Mouse (Mus musculus) granulocyte monocyte progenitor cell, adult 5-6 weeks (primary cell): ENCODE measurements around the gene Ciz1. TPM values are rescaled to one million over a fixed set of nuclear protein-coding genes. Genes with fewer than 3 reads are reported as not detected.

Source experiments
- ATAC-seq: replicated peaks from 2 replicates; pipeline ENCODE4 v1.8.0; 2016; ENCODE audit warnings: mild to moderate bottlenecking, moderate TSS enrichment, inconsistent platforms; ENCODE audit not compliant: poor library complexity, severe bottlenecking
- total RNA-seq, 2 experiments: library from RNA; stranded (forward) in 1 of 2; stranded (reverse) in 1 of 2; fragments of 200-712, 200-1000 nt in 1 of 2; fragments of >200 nt in 1 of 2; fragmentation: Nextera tagmentation in 1 of 2; gene quantifications; 2 replicates each; pipeline ENCODE4 v1.2.3; 2014 to 2017

Gene Ciz1
- total RNA-seq (2014; fragmentation: Nextera tagmentation) = 80.5 and 92.0 TPM in 2 replicates
- 50.8 and 52.0 TPM in 2 replicates for total RNA-seq (2017)

DNA sequence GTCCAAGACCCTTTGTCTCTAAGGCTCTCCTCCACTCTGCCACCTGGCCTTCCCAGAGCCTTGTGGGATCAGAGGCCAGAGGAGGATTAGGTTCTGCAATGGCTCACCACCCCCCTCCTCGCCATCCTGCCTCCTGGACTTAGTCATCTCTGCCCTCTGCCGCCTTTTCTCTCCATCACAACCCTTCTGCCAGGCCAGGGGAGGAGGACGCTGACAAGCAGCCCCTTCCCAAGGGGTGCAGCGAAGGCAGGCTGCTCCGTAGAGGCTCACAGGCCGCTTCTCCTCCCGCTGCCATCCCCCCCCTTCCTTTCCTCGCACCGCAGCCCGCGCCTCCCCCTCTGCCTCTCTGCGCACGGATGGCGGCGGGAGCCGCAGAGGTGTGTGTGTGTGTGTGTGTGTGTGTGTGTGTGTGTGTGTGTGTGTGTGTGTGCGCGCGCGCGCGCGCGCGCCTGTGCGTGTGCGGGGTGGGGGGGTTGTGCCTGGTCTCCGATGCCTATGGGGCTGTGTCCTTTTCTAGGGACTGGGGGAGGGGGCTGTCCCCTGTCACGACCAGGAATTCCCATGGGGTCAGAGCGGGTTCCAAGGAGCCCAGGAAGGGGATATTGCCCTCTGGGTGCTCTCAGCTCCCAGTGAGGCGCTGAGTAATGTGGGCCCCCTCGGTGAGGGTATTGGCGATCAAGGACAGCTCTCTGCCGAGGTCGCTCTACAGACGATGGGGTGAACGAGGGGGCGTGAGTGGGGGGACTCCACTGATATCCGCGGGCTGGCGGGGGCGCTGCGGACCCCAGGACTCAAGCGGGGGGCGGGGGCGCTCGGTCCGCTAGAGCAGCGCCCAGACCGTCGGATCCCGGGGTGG is at the start of gene Ciz1:
TSS of gene Ciz1 (plus strand) at position 177 of the 856 bp plus-strand sequence.
- ATAC-seq = 0 out of 2 replicates have a peak, but pooled peaks have one; percentile 8

DNA sequence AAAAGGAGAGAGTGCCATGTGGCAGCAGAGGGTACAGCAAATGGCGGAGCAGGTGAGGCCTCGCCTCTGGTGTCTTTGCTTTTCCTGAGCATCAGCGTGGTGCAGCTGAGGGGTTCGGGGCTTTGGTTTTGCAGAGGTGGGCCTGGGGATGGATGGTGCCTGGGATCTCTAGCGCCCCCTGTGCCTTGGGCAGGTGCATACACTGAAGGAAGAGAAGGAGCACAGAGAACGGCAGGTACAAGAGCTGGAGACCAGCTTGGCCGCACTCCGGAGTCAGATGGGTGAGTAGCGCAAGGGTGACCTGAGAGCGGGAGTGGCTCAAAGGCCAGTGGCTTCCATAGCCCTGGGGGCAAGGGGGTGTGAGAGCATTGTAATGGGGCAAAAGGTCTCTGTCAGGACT is 49.2 kb upstream of the Ciz1 start:
- no peak for ATAC-seq

DNA sequence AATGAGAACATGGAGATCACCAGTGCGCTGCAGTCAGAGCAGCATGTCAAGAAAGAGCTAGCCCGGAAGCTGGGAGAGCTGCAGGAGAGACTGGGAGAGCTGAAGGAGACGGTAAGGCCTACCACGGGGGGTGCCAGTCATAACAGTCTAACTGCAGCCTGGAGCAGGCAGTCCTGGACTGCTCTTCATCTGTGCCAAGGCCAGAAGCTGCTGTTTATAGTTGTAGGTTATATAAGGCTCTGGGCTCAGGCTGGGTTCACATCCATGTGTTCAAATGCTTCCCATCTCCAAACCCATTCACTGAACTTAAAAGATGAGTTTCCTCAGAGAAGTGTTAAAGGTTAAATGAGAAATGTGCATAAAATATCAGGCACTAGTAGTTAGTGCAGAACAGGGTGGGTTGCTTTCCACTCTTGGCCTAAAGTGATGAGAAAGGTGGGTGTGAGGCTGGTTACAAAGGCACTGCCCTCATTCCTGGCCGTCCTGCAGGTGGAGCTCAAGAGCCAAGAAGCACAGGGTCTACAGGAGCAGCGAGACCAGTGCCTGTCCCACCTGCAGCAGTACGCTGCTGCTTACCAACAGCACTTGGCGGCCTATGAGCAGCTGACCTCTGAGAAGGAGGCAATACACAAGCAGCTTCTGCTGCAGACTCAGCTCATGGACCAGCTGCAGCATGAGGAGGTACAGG is 47.8 kb upstream of the Ciz1 start:
- peak; percentile 54; the same call in 1 of the 2 replicates for ATAC-seq

DNA sequence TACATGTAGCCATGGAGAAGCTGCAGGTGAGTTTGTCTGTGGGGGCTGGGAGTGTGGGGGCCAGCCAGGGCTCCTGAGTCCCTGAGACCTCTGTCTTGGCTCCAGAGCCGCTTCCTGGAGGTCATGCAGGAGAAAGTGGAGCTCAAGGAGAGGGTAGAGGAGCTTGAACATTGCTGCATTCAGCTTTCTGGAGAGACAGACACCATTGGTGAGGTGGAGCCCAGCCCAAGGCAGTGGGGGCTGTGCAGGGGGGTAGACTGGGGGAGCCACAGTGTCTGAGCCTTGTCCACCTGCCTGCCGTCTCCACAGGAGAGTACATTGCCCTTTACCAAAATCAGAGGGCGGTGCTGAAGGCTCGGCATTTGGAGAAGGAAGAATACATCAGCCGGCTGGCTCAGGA is 46.5 kb upstream of the Ciz1 start:
- no peak for ATAC-seq

DNA sequence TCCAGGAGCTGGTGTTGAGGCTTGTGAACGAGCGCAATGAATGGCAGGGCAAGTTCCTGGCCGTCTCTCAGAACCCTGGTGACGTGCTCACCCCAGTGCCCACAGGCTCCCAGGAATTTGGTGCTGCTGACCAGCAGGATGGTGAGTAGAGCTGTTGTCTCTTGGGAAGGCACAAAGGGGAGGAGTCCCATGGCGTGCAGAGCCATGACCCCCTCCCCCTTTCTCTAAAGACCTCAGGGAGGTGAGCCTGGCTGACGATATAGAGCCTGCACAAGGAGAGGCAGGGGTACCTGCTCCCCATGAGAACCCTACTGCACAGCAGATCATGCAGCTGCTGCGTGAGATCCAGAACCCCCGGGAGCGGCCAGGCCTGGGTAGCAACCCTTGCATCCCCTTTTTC is 46.0 kb upstream of the Ciz1 start:
- no peak for ATAC-seq

DNA sequence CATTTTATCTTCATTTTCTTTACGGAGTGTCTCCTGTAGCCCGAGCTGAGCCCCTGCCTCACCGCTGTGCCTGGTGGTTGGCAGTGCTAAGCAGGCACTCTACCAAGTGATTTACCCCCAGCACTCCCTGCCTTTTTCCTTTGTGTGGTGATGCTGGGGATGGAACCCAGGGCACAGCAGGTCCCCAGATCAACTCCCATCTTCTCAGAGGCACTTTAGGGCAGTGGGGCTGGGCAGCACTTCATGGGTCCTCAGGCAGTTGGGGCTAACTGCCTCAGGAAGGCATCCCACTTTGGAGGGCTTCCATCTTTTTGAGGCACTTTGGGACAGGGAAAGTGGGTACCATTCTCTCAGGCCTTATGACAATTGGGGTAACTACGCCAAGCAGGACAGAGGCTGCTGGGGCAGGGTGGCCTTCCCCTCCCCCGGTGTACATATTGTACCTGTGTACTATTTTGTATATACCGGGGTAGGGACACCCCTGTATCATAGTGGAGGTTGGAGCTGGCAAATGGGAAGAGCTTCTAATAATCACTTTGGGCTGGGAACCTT is 44.8 kb upstream of the Ciz1 start:
- ATAC-seq = no peak

DNA sequence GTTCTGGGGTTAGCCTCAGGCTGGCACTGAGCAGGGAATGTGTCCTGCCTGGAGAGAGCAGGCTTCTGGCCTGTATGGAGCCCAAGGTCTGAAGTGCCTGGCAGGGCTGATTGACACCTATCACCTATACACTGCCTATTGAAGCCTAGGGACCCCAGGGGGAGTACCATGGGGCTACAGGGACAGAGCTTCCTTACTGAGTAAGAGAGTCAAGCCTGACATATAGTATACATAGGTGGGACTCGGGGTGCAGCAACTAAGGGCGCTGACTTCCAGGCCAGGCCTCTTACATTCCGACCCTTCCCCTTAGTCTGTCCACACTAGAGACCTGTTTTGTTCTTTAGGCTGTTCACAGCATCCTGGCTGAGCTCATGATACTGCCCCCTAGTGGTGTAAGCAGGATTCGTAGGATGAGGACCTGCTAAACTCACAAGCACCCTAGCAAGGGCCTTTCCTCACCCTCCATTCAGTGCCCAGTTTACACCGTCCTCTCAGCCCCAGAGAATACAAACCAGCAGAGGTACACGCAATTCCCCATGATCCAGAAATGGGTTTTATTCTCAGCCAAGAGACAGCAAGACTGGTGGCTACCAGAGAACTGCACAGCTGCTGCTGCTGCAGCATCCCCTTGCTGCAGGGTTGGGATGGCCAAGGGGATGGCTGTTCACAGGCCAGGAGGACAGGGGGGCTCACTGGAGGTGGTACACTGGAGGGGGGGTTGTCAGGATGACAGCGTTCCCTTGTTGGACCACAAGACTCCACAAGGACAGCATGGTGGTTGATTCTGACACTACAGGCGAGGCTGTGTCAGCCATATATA is 44.0 kb upstream of the Ciz1 start:
- no peak for ATAC-seq

DNA sequence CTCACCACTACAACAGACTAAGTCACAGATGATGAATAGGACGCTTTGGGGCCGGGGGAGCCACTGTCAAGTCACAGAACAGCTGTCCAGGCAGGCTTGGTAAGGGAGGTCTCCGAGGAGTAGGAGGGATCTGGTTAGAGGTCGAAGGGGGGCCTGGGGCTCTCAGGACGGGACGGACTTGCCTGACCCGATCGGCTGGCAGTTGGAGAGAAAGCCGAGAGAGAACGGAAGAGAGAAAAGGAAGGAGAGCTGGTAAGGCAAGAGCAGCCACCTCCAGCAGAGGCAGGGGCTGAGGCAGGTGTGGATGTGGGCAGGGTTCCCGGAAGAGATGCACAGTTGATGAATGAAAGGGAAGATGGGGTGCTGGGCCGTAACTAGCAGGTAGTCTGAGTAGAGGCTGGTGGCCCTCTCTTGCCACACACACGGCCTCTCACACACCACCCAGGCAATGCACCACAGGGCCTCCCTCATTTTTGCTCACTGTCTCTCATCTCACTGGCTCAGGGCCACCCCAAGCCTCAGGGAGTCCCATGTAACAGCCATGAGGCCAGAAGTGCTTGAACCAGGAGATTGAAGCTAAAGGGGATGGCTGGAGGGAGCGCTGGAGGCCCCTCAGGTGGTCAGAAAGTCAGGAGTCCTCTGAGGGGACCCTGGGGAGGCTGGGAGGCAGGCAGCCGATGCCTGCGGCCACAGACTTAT is 43.1 kb upstream of the Ciz1 start:
- no peak for ATAC-seq

DNA sequence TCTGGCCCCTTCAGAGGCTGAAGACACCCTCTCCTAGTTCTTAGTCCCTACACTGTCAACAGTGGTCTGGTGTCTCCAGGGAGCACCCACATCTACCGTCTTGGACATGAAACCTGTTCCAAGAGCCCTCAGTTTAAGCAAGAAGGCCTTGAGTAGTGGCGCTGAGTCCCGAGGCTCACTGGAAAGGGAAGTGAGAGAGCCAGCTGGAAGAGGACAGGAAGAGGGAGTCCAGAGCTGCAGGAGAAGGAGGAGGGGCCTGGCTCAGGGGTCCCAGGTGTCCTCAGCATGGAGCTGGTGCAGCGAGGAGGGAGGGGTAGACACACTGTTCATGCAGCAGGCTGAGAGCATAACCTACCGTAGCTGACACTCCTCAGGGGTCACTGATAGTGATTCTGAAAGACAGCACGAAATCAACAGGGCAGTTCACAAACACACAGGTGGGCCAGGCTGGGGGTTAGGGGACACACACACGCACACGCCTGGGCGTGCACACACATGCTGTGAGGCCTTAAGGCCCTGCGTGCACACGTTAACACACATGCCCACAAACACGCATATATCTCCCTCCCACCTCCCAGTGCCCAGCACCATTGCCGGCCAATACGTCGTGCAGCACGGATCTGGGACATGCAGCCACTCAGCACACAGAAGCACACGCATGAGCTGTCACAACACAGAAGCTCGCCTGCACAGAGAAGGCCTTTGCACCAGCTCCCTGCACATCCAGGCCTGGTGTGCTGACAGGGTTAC is 41.9 kb upstream of the Ciz1 start:
- ATAC-seq = peak; percentile 70

DNA sequence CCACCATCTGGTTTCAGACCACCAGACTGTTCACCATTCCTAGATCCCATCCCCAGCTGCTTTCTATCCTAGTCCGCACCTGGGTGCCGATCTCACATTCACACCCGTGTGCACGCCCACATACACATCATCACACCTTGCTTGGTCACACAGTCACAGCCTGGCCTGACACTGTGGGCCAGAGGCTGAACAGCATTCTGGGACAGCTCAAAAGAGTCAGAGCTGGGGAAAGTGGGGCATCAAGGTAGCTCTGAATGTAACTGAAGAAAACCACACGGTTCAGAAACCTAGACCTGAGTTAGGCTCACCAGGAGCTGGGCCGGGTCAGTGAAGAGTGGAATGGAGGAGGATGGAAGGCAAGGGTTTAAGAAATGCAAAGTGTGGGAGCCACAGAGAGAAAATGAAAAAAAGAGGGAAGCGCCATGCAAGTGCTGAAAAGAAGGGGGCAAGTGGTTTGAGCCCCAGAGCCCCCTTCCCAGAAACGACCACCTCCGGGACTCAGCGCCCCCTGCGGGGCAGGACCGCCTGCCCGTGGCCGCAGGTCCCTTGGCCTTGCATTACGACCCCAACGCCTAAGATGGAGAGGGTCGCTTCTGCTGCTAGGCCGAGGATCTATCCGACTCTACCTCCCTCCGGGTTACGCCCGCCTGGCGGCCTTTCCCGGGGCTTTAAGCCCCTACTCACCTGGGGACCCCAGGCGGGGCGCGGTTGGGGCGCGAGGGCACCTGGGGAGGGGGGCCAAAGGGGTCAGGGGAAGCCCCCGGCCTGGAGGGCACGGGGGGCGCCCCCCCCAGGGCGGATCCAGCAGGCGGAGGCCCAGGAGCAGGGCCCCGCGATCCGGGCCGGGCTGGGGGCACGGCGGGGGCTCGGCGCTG is 40.4 kb upstream of the Ciz1 start:
- no peak for ATAC-seq

DNA sequence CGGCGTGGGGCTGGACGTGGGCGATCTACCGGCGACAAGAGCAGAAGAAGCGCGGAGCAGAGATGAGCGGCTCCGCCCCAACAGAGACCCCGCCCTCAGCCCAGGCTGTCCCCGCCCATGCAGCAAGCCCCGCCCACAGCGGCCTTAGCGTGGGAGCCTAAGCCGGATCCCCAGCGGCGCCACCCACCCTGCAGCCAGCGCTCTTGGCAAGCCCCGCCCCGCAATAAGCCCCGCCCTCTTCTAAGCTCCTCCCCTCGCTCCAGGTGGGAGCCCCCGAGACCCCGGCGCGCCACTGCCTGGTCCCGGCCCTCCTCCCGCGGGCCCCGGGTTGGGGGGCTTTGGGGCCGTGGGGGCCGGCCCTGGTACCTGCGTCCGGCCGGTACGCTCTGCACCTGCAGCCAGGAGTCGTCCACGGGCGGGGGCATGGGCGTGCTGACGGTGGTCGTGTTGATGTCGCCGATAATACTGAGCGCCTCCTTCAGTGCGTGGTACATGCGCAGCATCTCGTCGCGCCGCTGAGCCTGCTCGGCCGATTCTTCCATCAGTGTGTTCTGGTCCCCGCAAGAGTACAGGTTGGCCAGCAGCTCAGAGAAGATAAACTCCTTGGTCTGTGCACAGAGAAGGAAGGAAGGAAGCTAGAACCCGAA is 39.7 kb upstream of the Ciz1 start:
- ATAC-seq = peak; percentile 71

DNA sequence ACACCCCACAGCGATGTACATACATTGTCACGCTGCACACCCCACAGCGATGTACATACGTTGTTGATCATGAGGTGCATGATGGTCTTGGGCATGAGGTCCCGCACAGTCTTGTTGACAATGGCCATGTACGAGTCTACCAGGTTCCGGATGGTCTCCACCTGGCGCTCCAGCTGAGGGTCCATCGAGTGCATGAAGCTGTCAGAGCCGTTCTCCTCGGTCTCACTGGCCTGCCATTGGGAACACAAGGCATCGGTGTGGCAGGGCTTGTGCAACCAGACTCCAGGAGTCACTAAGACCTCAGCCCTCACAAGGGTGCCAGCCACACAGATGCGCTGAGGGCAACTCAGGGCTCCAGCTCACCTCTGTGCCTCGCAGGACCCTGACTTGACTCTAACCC is 37.3 kb upstream of the Ciz1 start:
- no peak for ATAC-seq

DNA sequence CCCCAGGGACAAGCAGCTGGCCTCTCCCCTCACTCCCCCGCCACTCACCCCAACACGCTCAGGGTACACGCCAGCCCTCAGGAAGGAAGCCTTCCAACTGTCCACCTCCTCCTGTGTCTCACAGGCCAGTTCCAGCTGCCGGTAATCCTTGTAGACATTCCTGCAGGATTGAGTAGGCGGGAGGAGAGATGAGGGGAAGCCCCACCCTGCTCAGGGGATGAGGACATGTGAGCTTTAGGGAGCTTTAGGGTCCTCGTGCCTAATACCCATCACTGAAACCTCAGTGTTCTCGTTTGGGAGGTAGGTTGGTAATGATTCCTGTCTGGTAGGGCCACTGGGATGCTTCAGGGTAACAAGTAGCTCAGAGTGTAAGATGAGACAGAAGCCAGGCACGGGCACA is 36.4 kb upstream of the Ciz1 start:
- ATAC-seq = no peak

DNA sequence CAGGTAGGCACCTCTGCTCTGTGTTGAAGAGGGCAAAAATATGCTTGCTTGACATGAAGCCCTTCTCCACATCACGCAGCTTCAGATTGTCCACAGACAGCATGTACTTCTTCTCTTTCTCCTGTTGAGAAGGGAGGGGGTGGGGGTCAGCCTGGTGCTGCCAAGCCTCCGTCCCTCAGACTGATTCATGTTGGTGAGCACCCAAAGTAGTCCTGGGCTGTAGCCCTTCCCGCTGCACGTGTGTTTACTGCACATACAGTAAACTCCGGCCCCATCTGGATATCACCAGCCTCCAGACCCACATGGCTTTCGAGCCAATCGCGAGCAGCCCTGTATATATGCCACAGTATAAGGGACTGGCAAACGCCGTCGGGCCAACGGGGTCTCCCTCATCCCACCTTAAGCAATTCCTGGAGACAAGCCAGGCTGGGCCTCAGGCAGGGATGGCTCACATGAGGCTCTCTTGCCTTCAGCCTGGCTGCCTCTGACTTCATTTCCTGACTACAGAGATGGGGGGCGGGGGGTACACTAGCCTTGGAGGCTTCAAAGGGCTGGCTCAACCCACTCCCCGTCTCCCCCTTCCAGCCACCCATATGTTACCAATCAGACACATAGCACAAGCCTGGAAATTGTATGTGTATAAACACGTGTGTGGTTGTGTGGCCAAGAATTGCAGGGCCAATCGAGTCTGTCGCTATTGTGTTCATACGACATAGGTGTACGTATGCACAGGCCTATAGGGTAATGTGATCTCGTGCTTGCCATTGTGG is 35.1 kb upstream of the Ciz1 start:
- ATAC-seq = no peak

DNA sequence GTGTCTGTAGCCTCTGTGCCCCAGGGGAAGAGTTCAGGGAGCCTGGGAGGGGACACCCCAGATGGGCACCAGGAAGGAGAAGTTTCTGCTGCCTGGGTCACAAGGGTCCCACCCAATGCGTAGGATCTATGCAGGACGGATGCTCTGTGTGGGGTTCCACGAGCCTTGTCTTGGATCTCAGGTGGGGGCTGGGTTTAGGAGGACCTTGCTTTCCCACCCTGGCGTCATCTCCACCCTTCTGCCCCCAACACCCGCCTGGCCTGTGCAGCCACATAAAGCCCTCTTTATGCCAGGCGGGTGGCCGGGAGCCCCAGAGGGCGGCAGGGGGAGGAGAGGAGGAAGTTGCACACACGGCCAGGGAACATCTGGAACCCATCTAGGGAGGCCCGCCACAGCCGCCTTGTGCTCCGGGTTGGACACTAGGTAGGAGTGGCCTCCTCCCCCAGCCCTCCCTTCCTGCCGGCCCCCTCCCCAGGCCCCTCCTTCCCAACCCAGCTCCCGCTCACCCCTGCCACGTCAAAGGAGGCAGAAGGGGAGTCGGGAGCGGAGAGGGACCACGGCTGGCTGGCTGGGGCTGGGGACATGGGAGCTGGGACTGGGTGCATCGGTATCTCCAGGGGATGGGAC is 34.2 kb upstream of the Ciz1 start:
- peak; percentile 88 for ATAC-seq

DNA sequence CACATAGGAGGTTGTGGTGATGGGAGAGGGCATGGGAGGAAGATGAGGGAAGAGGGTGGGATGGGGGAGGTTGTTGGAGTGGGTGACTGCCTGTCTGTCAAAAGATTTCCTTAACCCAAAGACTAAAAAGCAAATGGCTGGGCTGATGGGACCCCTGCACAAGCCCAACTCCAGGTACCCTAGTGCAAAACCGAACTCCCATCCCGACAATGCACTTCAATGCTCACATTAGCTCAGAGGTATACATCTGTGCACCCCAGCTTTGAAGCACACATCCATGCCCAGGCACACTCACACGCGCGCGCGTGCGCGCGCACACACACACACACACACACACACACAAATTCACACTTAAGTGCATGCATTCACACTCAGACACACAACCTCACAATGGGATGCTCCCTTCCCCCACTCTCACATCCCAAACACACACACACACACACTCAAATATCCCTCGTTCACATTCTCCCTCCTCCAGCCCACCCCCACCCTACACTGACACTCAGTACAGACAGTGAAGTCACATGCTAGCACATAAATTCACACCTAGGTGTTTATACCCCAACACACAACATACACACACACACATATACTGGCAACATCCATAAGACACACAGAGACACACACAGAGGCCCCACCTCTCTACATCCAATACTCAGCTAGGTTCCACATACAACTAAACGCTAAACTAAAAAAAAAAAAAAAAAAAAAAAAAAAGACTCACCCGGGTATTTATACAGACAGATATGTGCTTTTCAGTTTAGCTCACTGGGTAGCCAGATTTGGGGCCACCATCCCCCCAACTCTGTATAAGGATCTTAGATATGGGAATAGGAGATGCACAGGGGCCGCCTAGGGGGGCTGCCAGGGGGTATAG is 33.2 kb upstream of the Ciz1 start:
- no peak for ATAC-seq
